Mouse (Mus musculus) thymus, postnatal 14 days (tissue): Measurements from ENCODE around the gene Slc38a3.

ENCODE experiments used
- DNase-seq: peaks from one replicate; pipeline ENCODE4 v3.0.0; 2021

Gene Slc38a3

GRCm38 (mm10) chr9:107663525-107663924, 5.8 kb downstream of the Slc38a3 start:
- DNase-seq = no peak

GRCm38 (mm10) chr9:107662342-107662741, 7.0 kb downstream of the Slc38a3 start:
- DNase-seq = no peak

- DNase-seq = no peak
These were observed 8.6 kb downstream of the Slc38a3 start for GRCm38 (mm10) chr9:107660777-107661176.

- no peak for DNase-seq
These were observed 9.4 kb downstream of the Slc38a3 start for GRCm38 (mm10) chr9:107659961-107660360.

- DNase-seq = no peak
These were observed 9.8 kb downstream of the Slc38a3 start for GRCm38 (mm10) chr9:107659551-107659950.

GRCm38 (mm10) chr9:107658096-107658495, 11.2 kb downstream of the Slc38a3 start:
- no peak for DNase-seq

GRCm38 (mm10) chr9:107657144-107657543, 12.2 kb downstream of the Slc38a3 start:
- no peak for DNase-seq

GRCm38 (mm10) chr9:107654585-107654984, 14.7 kb downstream of the Slc38a3 start:
- no peak for DNase-seq

GRCm38 (mm10) chr9:107653474-107653873, 15.9 kb downstream of the Slc38a3 start:
- no peak for DNase-seq

GRCm38 (mm10) chr9:107650708-107651481, 18.4 kb downstream of the Slc38a3 start:
- no peak for DNase-seq

- DNase-seq = no peak
These were observed 19.1 kb downstream of the Slc38a3 start for GRCm38 (mm10) chr9:107650225-107650624.

GRCm38 (mm10) chr9:107648767-107649166, 20.6 kb downstream of the Slc38a3 start:
- no peak for DNase-seq

- no peak for DNase-seq
These were observed 22.4 kb downstream of the Slc38a3 start for GRCm38 (mm10) chr9:107646975-107647374.

GRCm38 (mm10) chr9:107645577-107645976, 23.8 kb downstream of the Slc38a3 start:
- peak; percentile 85 for DNase-seq

GRCm38 (mm10) chr9:107645153-107645510, 24.2 kb downstream of the Slc38a3 start:
- peak; percentile 20 for DNase-seq

GRCm38 (mm10) chr9:107644495-107645152, 24.7 kb downstream of the Slc38a3 start:
- peak; percentile 95 for DNase-seq

GRCm38 (mm10) chr9:107643544-107644214, 25.7 kb downstream of the Slc38a3 start:
- no peak for DNase-seq

GRCm38 (mm10) chr9:107641666-107642065, 27.7 kb downstream of the Slc38a3 start:
- DNase-seq = no peak

GRCm38 (mm10) chr9:107640257-107640772, 29.0 kb downstream of the Slc38a3 start:
- DNase-seq = peak; percentile 63

- DNase-seq = no peak
These were observed 32.3 kb downstream of the Slc38a3 start for GRCm38 (mm10) chr9:107637070-107637469.

- peak; percentile 98 for DNase-seq
These were observed 33.9 kb downstream of the Slc38a3 start, which contains the start of gene Gnai2 for GRCm38 (mm10) chr9:107635279-107636028. Gene Gnai2, minus strand, starts transcription at chr9:107635367.

GRCm38 (mm10) chr9:107634406-107635278, 34.7 kb downstream of the Slc38a3 start:
- DNase-seq = no peak
